Mouse (Mus musculus): Measurements from ENCODE around the gene Zfp94. TPM values are rescaled to one million over a fixed set of nuclear protein-coding genes. Genes with fewer than 3 reads are reported as not detected.

The Zfp94 gene
- polyA plus RNA-seq (2012; rRNA removed) (1.5 and 1.8 TPM in 2 replicates), polyA plus RNA-seq (2014; fragmentation: Nextera tagmentation; extraction: Ambion mirVana) (1.4 TPM in 2 replicates)

DNA sequence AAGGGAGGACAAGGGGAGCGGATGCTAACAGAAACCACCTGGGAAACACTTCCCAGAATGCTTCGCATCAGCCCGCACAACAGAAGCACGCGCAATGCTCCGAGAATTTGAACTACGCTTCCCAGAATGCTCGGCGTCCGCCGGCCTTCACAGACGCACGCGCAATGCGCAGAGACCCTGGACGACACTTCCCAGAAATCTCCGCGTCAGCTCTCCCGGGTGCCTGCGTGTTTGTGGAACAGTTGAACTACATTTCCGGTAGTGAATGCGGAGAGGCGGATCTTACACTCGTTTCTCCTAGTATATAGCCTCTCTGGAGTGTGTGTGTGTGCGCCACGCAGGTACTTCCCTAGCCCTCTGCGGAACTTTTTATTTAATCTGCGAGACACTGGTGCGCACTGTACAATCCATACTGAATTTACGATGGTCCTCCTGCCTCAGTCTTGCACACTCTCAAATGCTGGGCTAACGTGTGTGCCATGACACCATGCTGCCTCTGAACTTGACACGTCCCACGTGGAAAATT is at the start of gene Zfp94:
Gene Zfp94 (minus strand): TSS at position 100 of the 526 bp plus-strand sequence.
- Histone ChIP-seq H3K4me2 (ENCODE audit: low read depth) (peak within 1 kb of the TSS; percentile 74), H3K9me3 (ENCODE audit: control insufficient read depth, low read length) (no peaks in the 10 kb centered on the region), H3K4me1 (replicated peaks; ENCODE audit: control insufficient read depth in 2 of 2, insufficient read depth in 2 of 2, low read length in 1 of 2) (peaks cover 0 to 9% of the 10 kb centered on the region in 2 experiments; a peak in 2 of 4 replicates), H3K9ac (replicated peaks) (peak within 1 kb of the TSS; percentile 67), H3K27ac (peak within 1 kb of the TSS; percentile 4), H3K4me3 (ENCODE audit: insufficient read depth in 1 of 2, low read depth in 2 of 2, low read length in 2 of 2) (peak within 1 kb of the TSS; percentile 54 to 61), H3K36me3 (replicated peaks; ENCODE audit: control insufficient read depth, insufficient read depth, low read depth) (no peaks in the 10 kb centered on the region), H3K27me3 (ENCODE audit: control insufficient read depth, insufficient read depth, low read length) (no peaks in the 10 kb centered on the region)
- WGBS (ENCODE audit: insufficient replicate concordance): under 1% methylated on average over 33 of the region's 33 CpGs
- ATAC-seq (ENCODE audit: insufficient read depth): peak; percentile 95
- no peak for TF ChIP-seq CTCF (IDR thresholded peaks at IDR 0.05; ENCODE audit: low read depth)
- no peak for TF ChIP-seq EP300 (IDR thresholded peaks at IDR 0.05; ENCODE audit: low read depth)
- peak; percentile 85 to 86 (median 85) for DNase-seq (ENCODE audit: low read depth in 3 of 3, low spot score in 3 of 3)

DNA sequence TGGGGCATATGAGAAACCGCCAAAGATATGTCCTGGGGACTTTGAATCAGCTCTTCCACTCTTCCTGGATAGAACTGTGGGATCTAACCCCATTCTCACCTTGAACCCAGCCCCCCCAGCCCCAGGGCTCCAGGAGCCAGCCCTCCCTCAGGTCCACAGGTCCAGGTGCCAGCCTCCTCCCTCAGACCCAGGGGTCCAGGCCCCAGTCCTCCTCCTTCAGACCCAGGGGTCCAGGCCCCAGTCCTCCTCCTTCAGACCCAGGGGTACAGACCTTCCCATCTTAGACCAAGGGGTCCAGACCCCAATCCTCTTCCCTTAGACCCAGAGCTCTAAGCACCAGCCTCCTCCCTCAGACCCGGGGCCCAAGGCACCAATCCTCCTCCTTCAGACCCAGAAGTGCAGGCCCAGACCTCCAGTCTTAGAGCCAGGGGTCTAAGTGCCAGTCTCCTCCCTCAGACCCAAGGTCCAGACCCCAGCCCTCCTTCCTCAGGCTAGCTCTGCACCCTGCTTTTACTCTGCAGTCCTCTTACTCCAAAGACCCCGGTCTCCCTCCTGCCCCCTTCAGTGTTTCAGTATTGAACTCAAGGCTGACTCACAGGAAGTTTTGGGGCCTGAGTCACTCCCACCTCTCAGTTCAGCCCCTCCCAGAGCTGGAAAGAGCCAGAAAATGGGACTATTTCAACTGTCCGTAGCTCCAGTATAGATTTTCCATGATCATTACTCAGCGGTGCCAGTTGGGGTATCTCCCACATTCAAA is 49.0 kb upstream of the Zfp94 start:
- Histone ChIP-seq H3K4me2 (ENCODE audit: low read depth) (no peak overlapping the region; the same call in 1 of the 2 replicates), H3K4me3 (ENCODE audit: insufficient read depth in 1 of 2, low read depth in 2 of 2, low read length in 2 of 2) (no peak overlapping the region), H3K27ac (peak overlapping the region; percentile 43), H3K9me3 (ENCODE audit: control insufficient read depth, low read length) (no peaks in the 10 kb centered on the region), H3K9ac (replicated peaks) (peak overlapping the region; percentile 45), H3K36me3 (replicated peaks; ENCODE audit: control insufficient read depth, insufficient read depth, low read depth) (no peaks in the 10 kb centered on the region), H3K4me1 (replicated peaks; ENCODE audit: control insufficient read depth in 2 of 2, insufficient read depth in 2 of 2, low read length in 1 of 2) (peaks cover 41 to 50% of the 10 kb centered on the region in 2 experiments), H3K27me3 (ENCODE audit: control insufficient read depth, insufficient read depth, low read length) (no peaks in the 10 kb centered on the region)
- TF ChIP-seq CTCF (IDR thresholded peaks at IDR 0.05; ENCODE audit: low read depth) (no peak), EP300 (IDR thresholded peaks at IDR 0.05; ENCODE audit: low read depth) (no peak)
- WGBS (ENCODE audit: insufficient replicate concordance): 69% methylated on average over 5 of the region's 5 CpGs
- no peak for DNase-seq (ENCODE audit: low read depth in 3 of 3, low spot score in 3 of 3)
- ATAC-seq (ENCODE audit: insufficient read depth): no peak

- Histone ChIP-seq H3K4me2 (ENCODE audit: low read depth) (peak overlapping the region; percentile 35), H3K4me1 (replicated peaks; ENCODE audit: control insufficient read depth in 2 of 2, insufficient read depth in 2 of 2, low read length in 1 of 2) (peaks cover 41 to 50% of the 10 kb centered on the region in 2 experiments), H3K4me3 (ENCODE audit: insufficient read depth in 1 of 2, low read depth in 2 of 2, low read length in 2 of 2) (no peak overlapping the region), H3K9me3 (ENCODE audit: control insufficient read depth, low read length) (no peaks in the 10 kb centered on the region), H3K36me3 (replicated peaks; ENCODE audit: control insufficient read depth, insufficient read depth, low read depth) (no peaks in the 10 kb centered on the region), H3K27me3 (ENCODE audit: control insufficient read depth, insufficient read depth, low read length) (no peaks in the 10 kb centered on the region), H3K9ac (replicated peaks) (peak overlapping the region; percentile 45), H3K27ac (peak overlapping the region; percentile 43)
- DNase-seq (ENCODE audit: low read depth in 3 of 3, low spot score in 3 of 3): peak; percentile 77 to 81 (median 77)
- TF ChIP-seq EP300 (IDR thresholded peaks at IDR 0.05; ENCODE audit: low read depth): no peak
- TF ChIP-seq CTCF (IDR thresholded peaks at IDR 0.05; ENCODE audit: low read depth): peak; percentile 98
- ATAC-seq (ENCODE audit: insufficient read depth): peak; percentile 42
- WGBS (ENCODE audit: insufficient replicate concordance): 17% methylated on average over 10 of the region's 10 CpGs
Measured at GRCm38 (mm10) chr7:24364827-24365226, 48.4 kb upstream of the Zfp94 start.

GRCm38 (mm10) chr7:24363228-24363627 is 46.8 kb upstream of the Zfp94 start:
- Histone ChIP-seq H3K9me3 (ENCODE audit: control insufficient read depth, low read length) (no peaks in the 10 kb centered on the region), H3K4me2 (ENCODE audit: low read depth) (no peak overlapping the region), H3K27ac (no peak overlapping the region), H3K4me1 (replicated peaks; ENCODE audit: control insufficient read depth in 2 of 2, insufficient read depth in 2 of 2, low read length in 1 of 2) (peaks cover 25 to 34% of the 10 kb centered on the region in 2 experiments), H3K36me3 (replicated peaks; ENCODE audit: control insufficient read depth, insufficient read depth, low read depth) (no peaks in the 10 kb centered on the region), H3K4me3 (ENCODE audit: insufficient read depth in 1 of 2, low read depth in 2 of 2, low read length in 2 of 2) (no peak overlapping the region), H3K9ac (replicated peaks) (no peak overlapping the region), H3K27me3 (ENCODE audit: control insufficient read depth, insufficient read depth, low read length) (no peaks in the 10 kb centered on the region)
- DNase-seq (ENCODE audit: low read depth in 3 of 3, low spot score in 3 of 3) (no peak), ATAC-seq (ENCODE audit: insufficient read depth) (no peak)
- 24% methylated on average over 6 of the region's 7 CpGs for WGBS (ENCODE audit: insufficient replicate concordance)
- TF ChIP-seq EP300 (IDR thresholded peaks at IDR 0.05; ENCODE audit: low read depth) (no peak), CTCF (IDR thresholded peaks at IDR 0.05; ENCODE audit: low read depth) (peak; percentile 75)

DNA sequence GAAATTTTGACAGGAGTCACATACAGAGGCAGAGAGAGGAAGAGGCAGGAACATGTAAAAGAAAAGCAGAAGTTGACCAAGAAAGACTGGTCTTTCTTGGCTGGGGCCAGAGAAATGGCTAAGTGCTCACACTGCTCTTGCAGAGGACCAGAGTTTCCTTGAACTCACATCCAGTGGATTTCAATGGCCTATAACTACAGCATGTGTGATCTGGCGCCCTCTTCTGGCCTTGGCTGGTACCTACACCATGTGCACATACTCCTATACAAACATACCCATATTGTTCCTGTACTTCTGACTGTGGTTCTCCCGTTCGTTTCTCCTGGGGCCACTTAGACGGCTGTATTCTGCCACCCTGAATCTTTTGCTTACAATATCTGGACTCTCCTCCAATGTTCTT is 44.5 kb upstream of the Zfp94 start:
- Histone ChIP-seq H3K9ac (replicated peaks) (no peak overlapping the region), H3K4me3 (ENCODE audit: insufficient read depth in 1 of 2, low read depth in 2 of 2, low read length in 2 of 2) (no peak overlapping the region), H3K4me1 (replicated peaks; ENCODE audit: control insufficient read depth in 2 of 2, insufficient read depth in 2 of 2, low read length in 1 of 2) (peaks cover 6 to 12% of the 10 kb centered on the region in 2 experiments), H3K36me3 (replicated peaks; ENCODE audit: control insufficient read depth, insufficient read depth, low read depth) (no peaks in the 10 kb centered on the region), H3K4me2 (ENCODE audit: low read depth) (no peak overlapping the region), H3K27ac (no peak overlapping the region), H3K27me3 (ENCODE audit: control insufficient read depth, insufficient read depth, low read length) (no peaks in the 10 kb centered on the region), H3K9me3 (ENCODE audit: control insufficient read depth, low read length) (no peaks in the 10 kb centered on the region)
- ATAC-seq (ENCODE audit: insufficient read depth) (no peak), DNase-seq (ENCODE audit: low read depth in 3 of 3, low spot score in 3 of 3) (no peak)
- TF ChIP-seq EP300 (IDR thresholded peaks at IDR 0.05; ENCODE audit: low read depth) (no peak), CTCF (IDR thresholded peaks at IDR 0.05; ENCODE audit: low read depth) (peak; percentile 63)
- WGBS (ENCODE audit: insufficient replicate concordance): 48% methylated on average over 4 of the region's 4 CpGs

Data from liver, embryonic 14.5 days (tissue).